Mouse (Mus musculus) liver, embryonic 14.5 days (tissue): ENCODE results near the gene Gm10198. TPM values are rescaled to one million over a fixed set of nuclear protein-coding genes. Genes with fewer than 3 reads are reported as not detected.

ENCODE experiments used
- ATAC-seq: fragments of 200-750 bp; cut with Nextera tagmentation; 2 replicates; pipeline ENCODE4 v1.8.0; 2017; ENCODE audit warnings: moderate number of reproducible peaks, mild to moderate bottlenecking, moderate library complexity; ENCODE audit not compliant: insufficient read depth
- DNase-seq, 3 experiments: peaks; one replicate each; pipeline ENCODE4 v3.0.0-alpha.2; 2012 to 2013; ENCODE audit warnings: low read depth in 3 of 3, low spot score in 3 of 3
- H3K27ac ChIP-seq: fragments of 300-500 bp; sonication (generic); 2 replicates; pipeline ENCODE4 v1.5.1; 2014; ENCODE audit warnings: moderate library complexity, mild to moderate bottlenecking, control low read depth, inconsistent platforms
- H3K27me3 ChIP-seq: fragments of 300-500 bp; sonication (generic); 2 replicates; pipeline ENCODE4 v1.6.1; 2014; ENCODE audit warnings: mild to moderate bottlenecking, low read length, moderate library complexity; ENCODE audit not compliant: control insufficient read depth, insufficient read depth
- H3K36me3 ChIP-seq: fragments of 300-500 bp; sonication (generic); replicated peaks from 2 replicates; pipeline ENCODE4 v1.6.1; 2014; ENCODE audit warnings: low read depth; ENCODE audit not compliant: control insufficient read depth, insufficient read depth
- H3K4me1 ChIP-seq, 2 experiments: fragments of 200-500 bp in 1 of 2; fragments of 300-500 bp in 1 of 2; sonication (generic) in 1 of 2; replicated peaks; 2 replicates each; pipeline ENCODE4 v1.6.1; 2012 to 2014; ENCODE audit warnings: antibody characterized with exemption in 1 of 2, inconsistent platforms in 1 of 2, low read length in 1 of 2; ENCODE audit not compliant: control insufficient read depth in 2 of 2, insufficient read depth in 2 of 2
- H3K4me2 ChIP-seq: fragments of 300-500 bp; sonication (generic); 2 replicates; pipeline ENCODE4 v1.6.1; 2014; ENCODE audit warnings: low read depth, mild to moderate bottlenecking, control low read depth, moderate library complexity
- H3K4me3 ChIP-seq, 2 experiments: fragments of 200-500 bp in 1 of 2; fragments of 300-500 bp in 1 of 2; sonication (generic) in 1 of 2; 2 replicates each; pipeline ENCODE4 v1.5.1; 2012 to 2014; ENCODE audit warnings: low read depth in 2 of 2, low read length in 2 of 2, mild to moderate bottlenecking in 2 of 2, control low read depth in 1 of 2, inconsistent platforms in 1 of 2, moderate library complexity in 1 of 2; ENCODE audit not compliant: insufficient read depth in 1 of 2
- H3K9ac ChIP-seq: fragments of 300-500 bp; sonication (generic); replicated peaks from 2 replicates; pipeline ENCODE4 v1.6.1; 2014; ENCODE audit warnings: mild to moderate bottlenecking, control low read depth, moderate library complexity
- H3K9me3 ChIP-seq: fragments of 300-500 bp; sonication (generic); 2 replicates; pipeline ENCODE4 v1.6.1; 2016; ENCODE audit warnings: low read length, mixed read lengths; ENCODE audit not compliant: control insufficient read depth
- CTCF ChIP-seq: IDR thresholded peaks from 2 replicates; pipeline ENCODE4 v1.5.1; 2016; ENCODE audit warnings: antibody characterized with exemption, low read depth, control low read depth
- EP300 ChIP-seq: IDR thresholded peaks from 2 replicates; pipeline ENCODE4 v1.6.1; 2016; ENCODE audit warnings: antibody characterized with exemption, low read depth
- WGBS: fragments of 180-500 bp; shearing (Covaris S2); extraction: QIAGEN DNeasy Blood & Tissue Kit; methylation state at CpG from one replicate; pipeline ENCODE4 v1.1.7; 2014; ENCODE audit not compliant: insufficient replicate concordance; 5-methylcytosine and 5-hydroxymethylcytosine counted together
- polyA plus RNA-seq, 2 experiments: library from polyadenylated mRNA; depleted of rRNA in 1 of 2; stranded (reverse) in 1 of 2; unstranded in 1 of 2; fragments of >200 nt; fragmentation: Nextera tagmentation in 1 of 2; extraction: Ambion mirVana in 1 of 2; gene quantifications; 2 replicates each; pipeline versions ENCODE4 v1.2.1 to v1.2.3; 2012 to 2014

Gene Gm10198
- polyA plus RNA-seq, 2 experiments, result not detected

DNA sequence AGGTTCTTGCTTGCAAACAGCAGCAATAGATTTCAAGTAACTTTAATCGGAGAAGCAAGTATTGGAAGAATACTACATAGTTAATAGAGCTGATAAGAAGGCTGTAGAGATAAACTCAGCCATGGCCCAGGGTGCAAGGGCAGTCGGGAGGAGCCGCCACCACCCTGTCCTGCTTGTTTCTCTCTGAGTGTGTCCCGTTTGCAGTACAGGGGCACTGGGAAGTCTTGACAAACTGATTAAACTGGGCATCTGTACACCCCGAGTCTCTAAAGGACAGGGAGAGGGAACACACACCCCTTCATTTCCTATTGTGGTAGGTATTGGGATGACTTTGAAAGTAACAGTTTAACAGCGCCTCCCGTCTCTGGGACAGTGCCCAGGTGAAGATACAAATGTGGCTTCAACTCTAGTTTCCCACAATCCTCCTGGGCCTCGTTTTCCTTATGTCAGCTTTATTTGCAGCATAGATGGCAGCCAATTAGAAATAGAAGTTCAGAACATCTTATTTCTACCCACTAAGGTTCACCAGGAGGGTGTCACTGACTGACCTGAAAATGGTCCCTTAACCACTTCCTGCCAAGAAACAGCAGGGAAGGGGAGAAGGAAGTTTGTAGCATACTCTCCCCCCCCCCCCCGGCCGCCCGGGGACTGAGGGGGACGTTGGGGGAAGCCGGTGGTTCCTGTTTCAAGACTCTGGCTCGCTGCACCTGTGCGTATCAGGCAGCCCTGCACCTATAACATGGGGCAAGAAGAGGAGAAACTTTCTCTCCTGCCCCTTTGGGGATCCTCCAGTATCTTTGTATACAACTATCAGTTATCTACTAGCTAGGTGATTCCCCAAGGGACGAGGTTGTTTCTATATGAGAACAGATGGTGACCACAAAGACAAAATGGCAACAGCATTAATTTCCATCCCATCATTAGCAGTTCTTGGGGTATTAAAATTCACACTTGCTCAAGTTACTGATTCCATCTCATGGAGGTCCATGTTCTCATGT, 41.9 kb downstream of the Gm10198 start:
- peak; percentile 58; the same call in 1 of the 2 replicates for ATAC-seq
- Histone ChIP-seq H3K9me3 (no peaks in the 10 kb centered on the region), H3K4me1 (peaks cover 3 to 9% of the 10 kb centered on the region in 2 experiments; a peak in 3 of 4 replicates), H3K4me3 (no peak overlapping the region), H3K27me3 (no peaks in the 10 kb centered on the region), H3K9ac (peak overlapping the region; percentile 5; the same call in 1 of the 2 replicates), H3K27ac (no peak overlapping the region), H3K36me3 (no peaks in the 10 kb centered on the region), H3K4me2 (peak overlapping the region; percentile 55)
- TF ChIP-seq EP300, result no peak
- no peak for TF ChIP-seq CTCF
- WGBS, result 12% methylated on average over 16 of the region's 16 CpGs
- no peak for DNase-seq

DNA sequence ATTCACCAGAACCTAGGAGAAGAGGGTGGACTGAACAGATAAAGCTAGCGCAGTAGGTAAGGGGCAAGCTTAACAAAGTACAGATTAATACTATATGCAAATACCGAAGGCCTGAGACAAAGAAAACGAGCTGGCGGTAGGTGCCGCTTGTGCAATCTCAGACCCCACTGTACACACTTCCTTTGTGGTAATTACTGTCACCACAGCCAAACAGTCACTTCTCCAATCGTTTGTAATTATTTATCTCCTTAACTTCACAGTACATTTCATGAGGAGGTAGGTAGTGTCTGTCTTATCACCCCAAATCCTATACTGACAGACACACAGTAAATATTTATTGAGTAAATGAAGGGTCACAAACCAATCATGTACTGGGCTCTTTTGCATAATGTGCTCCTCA, 47.7 kb downstream of the Gm10198 start:
- DNase-seq (no peak), ATAC-seq (peak; percentile 37; the same call in 1 of the 2 replicates)
- no peak overlapping the region for H3K9ac ChIP-seq
- H3K36me3 ChIP-seq, result no peaks in the 10 kb centered on the region
- 10% methylated on average over 6 of the region's 6 CpGs for WGBS
- no peak overlapping the region for H3K4me3 ChIP-seq
- no peak overlapping the region for H3K27ac ChIP-seq
- H3K4me1 ChIP-seq, result peaks cover 0 to 3% of the 10 kb centered on the region in 2 experiments; a peak in 2 of 4 replicates
- H3K27me3 ChIP-seq, result no peaks in the 10 kb centered on the region
- TF ChIP-seq EP300 (no peak), CTCF (no peak)
- no peaks in the 10 kb centered on the region for H3K9me3 ChIP-seq
- H3K4me2 ChIP-seq, result no peak overlapping the region

Other genes with a start within 250 kb of the Gm10198 start
- gene Gpbp1, start 102.7 kb upstream of the Gm10198 start, polyA plus RNA-seq (2012; rRNA removed), result 8.3 and 19.2 TPM in 2 replicates
- gene Gpbp1, start 102.7 kb upstream of the Gm10198 start, polyA plus RNA-seq (2014; fragmentation: Nextera tagmentation; extraction: Ambion mirVana), result 36.2 and 38.2 TPM in 2 replicates
- 0.06 and 0.08 TPM in 2 replicates for gene Gm49496, start 42.8 kb upstream of the Gm10198 start, polyA plus RNA-seq (2012; rRNA removed)
- gene Gm49496, start 42.8 kb upstream of the Gm10198 start, polyA plus RNA-seq (2014; fragmentation: Nextera tagmentation; extraction: Ambion mirVana), result not detected in 2 replicates
- 7.2 and 7.8 TPM in 2 replicates for gene Mier3, start 88.2 kb downstream of the Gm10198 start, polyA plus RNA-seq (2012; rRNA removed)
- 16.5 and 17.7 TPM in 2 replicates for gene Mier3, start 88.2 kb downstream of the Gm10198 start, polyA plus RNA-seq (2014; fragmentation: Nextera tagmentation; extraction: Ambion mirVana)
- gene Map3k1, start 216.2 kb downstream of the Gm10198 start, polyA plus RNA-seq (2012; rRNA removed), result 3.8 and 5.9 TPM in 2 replicates
- 13.3 and 14.5 TPM in 2 replicates for gene Map3k1, start 216.2 kb downstream of the Gm10198 start, polyA plus RNA-seq (2014; fragmentation: Nextera tagmentation; extraction: Ambion mirVana)